In genomic region chr11:78048637-78049036, GRCm38 (mm10) we compare ENCODE assay signal across 2 mouse cellular contexts. TPM values are rescaled to one million over a fixed set of nuclear protein-coding genes. Genes with fewer than 3 reads are reported as not detected.
DNase-seq lines count a peak whose midpoint lies in the region; TF ChIP-seq lines count a peak whose summit lies in the region.
"Not testable (repeated sequence)": the region's sequence is repeated elsewhere in the genome, so short reads cannot be mapped to it uniquely, and the experiment has no call there.

No protein-coding gene starts in this region.

- TF ChIP-seq POLR2A in CH12.LX (IDR thresholded peaks at IDR 0.05; ENCODE audit: low read depth, low read length); MEL (IDR thresholded peaks at IDR 0.05; ENCODE audit: control insufficient read depth in 1 of 2, insufficient read depth in 1 of 2, low read depth in 1 of 2, low read length in 2 of 2, poor library complexity in 1 of 2): not testable (repeated sequence)

- TF ChIP-seq CTCF in CH12.LX (conservative IDR thresholded peaks at IDR 0.05 in 1 of 2, IDR thresholded peaks at IDR 0.05 in 1 of 2; ENCODE audit: low read depth in 2 of 2, low read length in 2 of 2); MEL (IDR thresholded peaks at IDR 0.05 in 2 of 3, conservative IDR thresholded peaks at IDR 0.05 in 1 of 3; ENCODE audit: control insufficient read depth in 1 of 3, insufficient read depth in 1 of 3, low read depth in 2 of 3, low read length in 3 of 3, poor library complexity in 1 of 3, severe bottlenecking in 1 of 3): not testable (repeated sequence)

- TF ChIP-seq EP300 in CH12.LX (IDR thresholded peaks at IDR 0.05; ENCODE audit: low read length); MEL (IDR thresholded peaks at IDR 0.05; ENCODE audit: low read depth in 1 of 2, low read length in 2 of 2): not testable (repeated sequence)

- H3K4me3 ChIP-seq in CH12.LX (replicated peaks in 1 of 3; ENCODE audit: low read depth in 2 of 3, low read length in 2 of 3, poor library complexity in 1 of 3); MEL (ENCODE audit: control insufficient read depth in 1 of 2, insufficient read depth in 1 of 2, low read depth in 2 of 2, low read length in 2 of 2): not testable (repeated sequence)

- not testable (repeated sequence) for H3K27ac ChIP-seq in CH12.LX (ENCODE audit: insufficient read depth, low read depth); MEL (ENCODE audit: control insufficient read depth, low read depth, low read length)

- H3K79me2 ChIP-seq in CH12.LX (replicated peaks; ENCODE audit: control insufficient read depth, extremely low read depth, insufficient read depth, poor library complexity, severe bottlenecking); MEL (ENCODE audit: control insufficient read depth, insufficient read depth, low read length, poor library complexity): not testable (repeated sequence)

- dilution Hi-C loops in CH12.LX (cut with MboI; ENCODE audit: extremely low pct_ligation_motif_present, extremely low pct_unique_long_range_greater_than_20kb, low sequenced_read_pairs) = not testable (repeated sequence)

- TF ChIP-seq RAD21 in CH12.LX (IDR thresholded peaks at IDR 0.05; ENCODE audit: low read depth, low read length); MEL (IDR thresholded peaks at IDR 0.05; ENCODE audit: low read depth, low read length): not testable (repeated sequence)

- H3K27me3 ChIP-seq in CH12.LX (replicated peaks); MEL (ENCODE audit: control insufficient read depth in 1 of 2, insufficient read depth in 2 of 2, low read length in 2 of 2): not testable (repeated sequence)

- not testable (repeated sequence) for H3K9me3 ChIP-seq in CH12.LX (replicated peaks; ENCODE audit: low read length); MEL (replicated peaks; ENCODE audit: insufficient read depth, low read length)

- H3K9ac ChIP-seq in CH12.LX (ENCODE audit: insufficient read depth, low read depth); MEL (ENCODE audit: control insufficient read depth, low read depth, low read length, poor library complexity, severe bottlenecking): not testable (repeated sequence)

- not testable (repeated sequence) for H3K36me3 ChIP-seq in CH12.LX (replicated peaks in 1 of 2; ENCODE audit: control insufficient read depth in 1 of 2, insufficient read depth in 1 of 2, low read length in 1 of 2); MEL (ENCODE audit: control insufficient read depth in 1 of 2, insufficient read depth in 2 of 2, low read length in 2 of 2)

- H3K4me1 ChIP-seq in CH12.LX (ENCODE audit: control insufficient read depth in 1 of 2, insufficient read depth in 2 of 2); MEL (ENCODE audit: control insufficient read depth in 1 of 2, insufficient read depth in 2 of 2, low read length in 2 of 2): not testable (repeated sequence)

- in situ Hi-C loops in CH12.LX (cut with MboI; ENCODE audit: low pct_ligation_motif_present, low pct_unique_long_range_greater_than_20kb, low sequenced_read_pairs) = not testable (repeated sequence)

- not testable (repeated sequence) for H3K4me2 ChIP-seq in CH12.LX (ENCODE audit: insufficient read depth, low read depth, poor library complexity, severe bottlenecking)

- not testable (repeated sequence) for DNase-seq in CH12.LX (ENCODE audit: extremely low read depth); MEL (ENCODE audit: low read depth, low spot score)

TF ChIP-seq in CH12.LX, 34 proteins besides CTCF, POLR2A, EP300 and RAD21:
- TF ChIP-seq TBP (conservative IDR thresholded peaks at IDR 0.05; ENCODE audit: low read depth, low read length) = peak; percentile 61; the same call in 1 of the 2 replicates
TF ChIP-seq in CH12.LX: peak in this region for 1; not testable (repeated sequence) for 33.

TF ChIP-seq in MEL, 35 proteins besides CTCF, POLR2A, EP300 and RAD21:
- peak; percentile 80 for TF ChIP-seq TBP (IDR thresholded peaks at IDR 0.05; ENCODE audit: low read depth, low read length)

RNA-seq across cellular contexts. Expression of gene Flot2, which starts 10.9 kb away (rescaled TPM):
- total RNA-seq in CH12.LX (2012; rRNA removed) (10.1 and 14.7 TPM in 2 replicates), CH12.LX (2014; rRNA removed) (4.3 and 5.2 TPM in 2 replicates), MEL (2012; rRNA removed) (0.08 TPM in 1 of 2 replicates, not detected in the other)
- polyA plus RNA-seq in CH12.LX (2012; ENCODE audit: insufficient read length, low read depth) (13.1 and 13.4 TPM in 2 replicates), MEL (2012; ENCODE audit: insufficient read depth in 1 of 2, insufficient read length in 2 of 2, low read depth in 1 of 2, low replicate concordance in 2 of 2, missing spikeins in 1 of 2) (under 1 TPM in 1 of 2 experiments, not detected in 1; 0.15 TPM)

RNA-seq across cellular contexts. Expression of gene Dhrs13, which starts 16.6 kb away (rescaled TPM):
- 37.7 and 39.0 TPM in 2 replicates for total RNA-seq in CH12.LX (2012; rRNA removed)
- 33.6 and 33.7 TPM in 2 replicates for total RNA-seq in CH12.LX (2014; rRNA removed)
- polyA plus RNA-seq in CH12.LX (2012; ENCODE audit: insufficient read length, low read depth) = 20.9 and 21.6 TPM in 2 replicates
- 30.1 and 36.7 TPM in 2 replicates for total RNA-seq in MEL (2012; rRNA removed)
- 10 to 100 TPM in 1 of 2 experiments, not detected in 1; 27.9 TPM for polyA plus RNA-seq in MEL (2012; ENCODE audit: insufficient read depth in 1 of 2, insufficient read length in 2 of 2, low read depth in 1 of 2, low replicate concordance in 2 of 2, missing spikeins in 1 of 2)

RNA-seq across cellular contexts. Expression of gene Eral1, which starts 31.5 kb away (rescaled TPM):
- total RNA-seq in CH12.LX (2012; rRNA removed) = 40.5 and 41.5 TPM in 2 replicates
- 41.5 and 43.2 TPM in 2 replicates for total RNA-seq in CH12.LX (2014; rRNA removed)
- 37.8 and 39.1 TPM in 2 replicates for polyA plus RNA-seq in CH12.LX (2012; ENCODE audit: insufficient read length, low read depth)
- 39.6 and 43.5 TPM in 2 replicates for total RNA-seq in MEL (2012; rRNA removed)
- polyA plus RNA-seq in MEL (2012; ENCODE audit: insufficient read depth in 1 of 2, insufficient read length in 2 of 2, low read depth in 1 of 2, low replicate concordance in 2 of 2, missing spikeins in 1 of 2) = 10 to 100 TPM in 1 of 2 experiments, not detected in 1; 38.4 TPM

RNA-seq across cellular contexts. Expression of gene Fam222b, which starts 45.8 kb away (rescaled TPM):
- 8.7 and 10.0 TPM in 2 replicates for total RNA-seq in CH12.LX (2012; rRNA removed)
- 3.9 and 5.9 TPM in 2 replicates for total RNA-seq in CH12.LX (2014; rRNA removed)
- polyA plus RNA-seq in CH12.LX (2012; ENCODE audit: insufficient read length, low read depth) = 26.8 and 34.4 TPM in 2 replicates
- 2.4 and 2.5 TPM in 2 replicates for total RNA-seq in MEL (2012; rRNA removed)
- polyA plus RNA-seq in MEL (2012; ENCODE audit: insufficient read depth in 1 of 2, insufficient read length in 2 of 2, low read depth in 1 of 2, low replicate concordance in 2 of 2, missing spikeins in 1 of 2) = 1 to 10 TPM in 1 of 2 experiments, not detected in 1; 8.1 TPM
